Mouse (Mus musculus): ENCODE measurements around the gene Lrig1. TPM values are rescaled to one million over a fixed set of nuclear protein-coding genes. Genes with fewer than 3 reads are reported as not detected.

Gene Lrig1
- total and polyA plus RNA-seq, 3 experiments, result 0.58 to 0.75 TPM; not detected in 1

DNA sequence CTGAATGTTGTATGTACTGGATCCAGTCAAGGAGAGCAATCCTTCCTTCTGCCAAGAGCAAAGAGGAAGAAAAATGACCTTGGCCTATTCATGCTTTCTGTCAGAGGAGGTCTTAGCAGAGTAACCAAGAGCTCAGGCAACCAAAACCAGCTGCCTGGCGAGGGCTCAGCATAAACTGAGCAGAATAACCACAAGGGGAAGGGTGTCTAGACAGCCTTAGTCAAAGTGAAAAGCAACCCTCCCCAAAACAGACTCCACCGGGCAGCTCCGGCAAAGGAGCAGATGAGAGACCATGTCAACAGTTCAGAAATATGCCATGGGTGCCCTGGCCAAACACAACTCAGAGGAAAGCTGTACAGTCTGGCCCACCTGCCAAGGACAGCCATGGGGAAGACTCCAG is 16.3 kb downstream of the Lrig1 start:
- Histone ChIP-seq H3K4me3 (ENCODE audit: control insufficient read depth in 1 of 2, insufficient read depth in 1 of 2, low read depth in 2 of 2, low read length in 2 of 2) (no peak overlapping the region), H3K4me1 (ENCODE audit: control insufficient read depth in 1 of 2, insufficient read depth in 2 of 2, low read length in 2 of 2) (peaks cover 17 to 19% of the 10 kb centered on the region in 2 experiments), H3K27ac (ENCODE audit: control insufficient read depth, low read depth, low read length) (no peak overlapping the region), H3K79me2 (ENCODE audit: control insufficient read depth, insufficient read depth, low read length, poor library complexity) (no peaks in the 10 kb centered on the region; the same call in 1 of the 2 replicates), H3K9me3 (replicated peaks; ENCODE audit: insufficient read depth, low read length) (no peaks in the 10 kb centered on the region), H3K9ac (ENCODE audit: control insufficient read depth, low read depth, low read length, poor library complexity, severe bottlenecking) (no peak overlapping the region), H3K36me3 (ENCODE audit: control insufficient read depth in 1 of 2, insufficient read depth in 2 of 2, low read length in 2 of 2) (peaks cover 0 to 9% of the 10 kb centered on the region in 2 experiments; a peak in 2 of 4 replicates), H3K27me3 (ENCODE audit: control insufficient read depth in 1 of 2, insufficient read depth in 2 of 2, low read length in 2 of 2) (no peaks in the 10 kb centered on the region)
- DNase-seq (ENCODE audit: low read depth, low spot score), result no peak
- TF ChIP-seq ZNF384 (IDR thresholded peaks at IDR 0.05; ENCODE audit: low read depth, low read length) (no peak), POLR2AphosphoS2 (IDR thresholded peaks at IDR 0.05; ENCODE audit: low read length) (no peak), MAX (IDR thresholded peaks at IDR 0.05; ENCODE audit: low read length) (no peak), ZMIZ1 (IDR thresholded peaks at IDR 0.05; ENCODE audit: low read depth, low read length) (no peak), NELFE (IDR thresholded peaks at IDR 0.05; ENCODE audit: low read depth, low read length) (no peak), ZC3H11A (IDR thresholded peaks at IDR 0.05; ENCODE audit: low read depth, low read length) (no peak), BHLHE40 (IDR thresholded peaks at IDR 0.05; ENCODE audit: borderline replicate concordance, low read depth, low read length) (no peak), HCFC1 (IDR thresholded peaks at IDR 0.05; ENCODE audit: low read depth, low read length) (no peak), MAFK (IDR thresholded peaks at IDR 0.05; ENCODE audit: borderline replicate concordance, low read depth, low read length) (no peak), ZKSCAN1 (IDR thresholded peaks at IDR 0.05; ENCODE audit: low read depth, low read length) (no peak), ELF1 (IDR thresholded peaks at IDR 0.05; ENCODE audit: low read depth, low read length) (no peak), MYC (IDR thresholded peaks at IDR 0.05; ENCODE audit: low read depth, low read length) (no peak), RCOR1 (IDR thresholded peaks at IDR 0.05; ENCODE audit: low read depth, low read length) (no peak), CHD1 (IDR thresholded peaks at IDR 0.05; ENCODE audit: low read depth, low read length) (no peak), TCF12 (IDR thresholded peaks at IDR 0.05; ENCODE audit: low read depth, low read length) (no peak), TAL1 (IDR thresholded peaks at IDR 0.05; ENCODE audit: low read length) (no peak), POLR2AphosphoS5 (IDR thresholded peaks at IDR 0.05; ENCODE audit: borderline replicate concordance, low read depth, low read length) (no peak), POLR2A (IDR thresholded peaks at IDR 0.05; ENCODE audit: control insufficient read depth in 1 of 2, insufficient read depth in 1 of 2, low read depth in 1 of 2, low read length in 2 of 2, poor library complexity in 1 of 2) (no peak)

DNA sequence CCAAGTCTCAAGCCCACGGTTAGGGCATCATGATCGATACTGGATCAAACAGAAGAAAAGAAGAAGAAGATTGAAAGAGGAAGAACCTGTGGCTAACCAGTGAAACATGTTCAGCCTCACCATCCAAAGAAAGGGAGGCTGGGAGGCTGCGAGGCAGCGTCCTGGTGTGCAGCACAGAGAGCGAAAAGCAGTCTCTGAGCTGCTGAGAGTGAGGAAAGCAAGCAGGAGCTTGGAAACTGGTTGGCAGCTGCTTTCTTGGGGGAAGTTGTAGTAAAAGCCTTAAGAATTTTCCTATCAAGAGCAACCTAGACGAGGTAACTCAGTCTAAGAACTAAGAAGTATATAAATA is 17.7 kb downstream of the Lrig1 start:
- H3K9me3 ChIP-seq (replicated peaks; ENCODE audit: insufficient read depth, low read length), result no peaks in the 10 kb centered on the region
- H3K4me1 ChIP-seq (ENCODE audit: control insufficient read depth in 1 of 2, insufficient read depth in 2 of 2, low read length in 2 of 2), result peaks cover 17 to 19% of the 10 kb centered on the region in 2 experiments
- H3K9ac ChIP-seq (ENCODE audit: control insufficient read depth, low read depth, low read length, poor library complexity, severe bottlenecking), result peak overlapping the region; percentile 57
- no peaks in the 10 kb centered on the region; the same call in 1 of the 2 replicates for H3K79me2 ChIP-seq (ENCODE audit: control insufficient read depth, insufficient read depth, low read length, poor library complexity)
- peaks cover 0 to 9% of the 10 kb centered on the region in 2 experiments; a peak in 2 of 4 replicates for H3K36me3 ChIP-seq (ENCODE audit: control insufficient read depth in 1 of 2, insufficient read depth in 2 of 2, low read length in 2 of 2)
- peak overlapping the region; percentile 59 to 60 for H3K4me3 ChIP-seq (ENCODE audit: control insufficient read depth in 1 of 2, insufficient read depth in 1 of 2, low read depth in 2 of 2, low read length in 2 of 2)
- no peak overlapping the region for H3K27ac ChIP-seq (ENCODE audit: control insufficient read depth, low read depth, low read length)
- peak; percentile 20 for DNase-seq (ENCODE audit: low read depth, low spot score)
- TF ChIP-seq SMC3 (IDR thresholded peaks at IDR 0.05; ENCODE audit: low read depth, low read length), result no peak
- no peaks in the 10 kb centered on the region for H3K27me3 ChIP-seq (ENCODE audit: control insufficient read depth in 1 of 2, insufficient read depth in 2 of 2, low read length in 2 of 2)
